Mouse (Mus musculus): Measurements from ENCODE around the gene Etnk1. TPM values are rescaled to one million over a fixed set of nuclear protein-coding genes. Genes with fewer than 3 reads are reported as not detected.

Etnk1 gene
- total and polyA plus RNA-seq, 3 experiments, result 13.5 to 27.6 (median 27.0) TPM

GRCm38 (mm10) chr6:143203097-143203496, 36.1 kb downstream of the Etnk1 start:
- no peak overlapping the region for H3K4me3 ChIP-seq
- H3K27ac ChIP-seq, result no peak overlapping the region
- H3K9ac ChIP-seq (ENCODE audit: low read depth, low read length), result no peak overlapping the region
- H3K27me3 ChIP-seq (ENCODE audit: control insufficient read depth, insufficient read depth, low read length), result no peaks in the 10 kb centered on the region
- intact Hi-C loops (cut with DNase I), result no loop called here
- 93% methylated on average over 15 of the region's 15 CpGs for whole genome bisulfite sequencing
- no peaks in the 10 kb centered on the region; the same call in none of the 2 replicates for H3K36me3 ChIP-seq (ENCODE audit: control insufficient read depth, insufficient read depth, low read length)
- H3K4me1 ChIP-seq (ENCODE audit: control insufficient read depth, insufficient read depth, low read length), result no peaks in the 10 kb centered on the region
- no peak for TF ChIP-seq POLR2A (IDR thresholded peaks at IDR 0.05; ENCODE audit: insufficient read depth, low read depth, low read length)
- no peak for DNase-seq
- H3K79me2 ChIP-seq (replicated peaks; ENCODE audit: control insufficient read depth, insufficient read depth, low read length), result peaks cover 2% of the 10 kb centered on the region; the same call in 1 of the 2 replicates

GRCm38 (mm10) chr6:143208880-143209279, 41.9 kb downstream of the Etnk1 start:
- intact Hi-C loops (cut with DNase I), result no loop called here
- Histone ChIP-seq H3K79me2 (replicated peaks; ENCODE audit: control insufficient read depth, insufficient read depth, low read length) (peaks cover 2% of the 10 kb centered on the region; the same call in 1 of the 2 replicates), H3K4me3 (no peak overlapping the region), H3K27me3 (ENCODE audit: control insufficient read depth, insufficient read depth, low read length) (no peaks in the 10 kb centered on the region), H3K36me3 (ENCODE audit: control insufficient read depth, insufficient read depth, low read length) (no peaks in the 10 kb centered on the region; the same call in none of the 2 replicates), H3K27ac (no peak overlapping the region), H3K4me1 (ENCODE audit: control insufficient read depth, insufficient read depth, low read length) (no peaks in the 10 kb centered on the region), H3K9ac (ENCODE audit: low read depth, low read length) (no peak overlapping the region)
- 97% methylated on average over 3 of the region's 3 CpGs for WGBS
- no peak for TF ChIP-seq CTCF (IDR thresholded peaks at IDR 0.05)
- no peak for TF ChIP-seq POLR2A (IDR thresholded peaks at IDR 0.05; ENCODE audit: insufficient read depth, low read depth, low read length)
- TF ChIP-seq EP300 (IDR thresholded peaks at IDR 0.05; ENCODE audit: insufficient read depth, low read depth, low read length), result no peak
- no peak for DNase-seq

- intact Hi-C loops (cut with DNase I), result loop anchor here (10.0 kb wide), 1 partner anchor 252 kb away; no protein-coding TSS in a partner anchor
- no peaks in the 10 kb centered on the region for H3K79me2 ChIP-seq (replicated peaks; ENCODE audit: control insufficient read depth, insufficient read depth, low read length)
- no peak overlapping the region for H3K27ac ChIP-seq
- no peak overlapping the region for H3K9ac ChIP-seq (ENCODE audit: low read depth, low read length)
- WGBS, result 78% methylated on average over 6 of the region's 6 CpGs
- H3K27me3 ChIP-seq (ENCODE audit: control insufficient read depth, insufficient read depth, low read length), result no peaks in the 10 kb centered on the region
- DNase-seq, result no peak
- TF ChIP-seq CTCF (IDR thresholded peaks at IDR 0.05) (no peak), POLR2A (IDR thresholded peaks at IDR 0.05; ENCODE audit: insufficient read depth, low read depth, low read length) (no peak), EP300 (IDR thresholded peaks at IDR 0.05; ENCODE audit: insufficient read depth, low read depth, low read length) (no peak)
- no peaks in the 10 kb centered on the region for H3K4me1 ChIP-seq (ENCODE audit: control insufficient read depth, insufficient read depth, low read length)
- no peaks in the 10 kb centered on the region for H3K36me3 ChIP-seq (ENCODE audit: control insufficient read depth, insufficient read depth, low read length)
- H3K4me3 ChIP-seq, result no peak overlapping the region
These were observed 45.7 kb downstream of the Etnk1 start for GRCm38 (mm10) chr6:143212766-143213165.

GRCm38 (mm10) chr6:143213461-143213860, 46.4 kb downstream of the Etnk1 start:
- no peak for DNase-seq

GRCm38 (mm10) chr6:143216221-143216620, 49.2 kb downstream of the Etnk1 start:
- no peak overlapping the region for H3K27ac ChIP-seq
- DNase-seq, result no peak
- H3K79me2 ChIP-seq (replicated peaks; ENCODE audit: control insufficient read depth, insufficient read depth, low read length), result no peaks in the 10 kb centered on the region
- no peaks in the 10 kb centered on the region for H3K27me3 ChIP-seq (ENCODE audit: control insufficient read depth, insufficient read depth, low read length)
- H3K4me1 ChIP-seq (ENCODE audit: control insufficient read depth, insufficient read depth, low read length), result no peaks in the 10 kb centered on the region
- WGBS, result 67% methylated on average over 11 of the region's 11 CpGs
- TF ChIP-seq CTCF (IDR thresholded peaks at IDR 0.05), result no peak
- TF ChIP-seq POLR2A (IDR thresholded peaks at IDR 0.05; ENCODE audit: insufficient read depth, low read depth, low read length), result no peak
- no peak for TF ChIP-seq EP300 (IDR thresholded peaks at IDR 0.05; ENCODE audit: insufficient read depth, low read depth, low read length)
- no peak overlapping the region for H3K9ac ChIP-seq (ENCODE audit: low read depth, low read length)
- intact Hi-C loops (cut with DNase I), result loop anchor here (10.0 kb wide), 1 partner anchor 249 kb away; no protein-coding TSS in a partner anchor
- H3K4me3 ChIP-seq, result no peak overlapping the region
- no peaks in the 10 kb centered on the region for H3K36me3 ChIP-seq (ENCODE audit: control insufficient read depth, insufficient read depth, low read length)

More at GRCm38 (mm10) chr6:143213461-143213860, 46.4 kb downstream of the Etnk1 start:
- intact Hi-C loops (cut with DNase I), result loop anchor here (10.0 kb wide), 1 partner anchor 251 kb away; no protein-coding TSS in a partner anchor
- no peaks in the 10 kb centered on the region for H3K27me3 ChIP-seq (ENCODE audit: control insufficient read depth, insufficient read depth, low read length)
- no peak overlapping the region for H3K9ac ChIP-seq (ENCODE audit: low read depth, low read length)
- TF ChIP-seq CTCF (IDR thresholded peaks at IDR 0.05) (no peak), POLR2A (IDR thresholded peaks at IDR 0.05; ENCODE audit: insufficient read depth, low read depth, low read length) (no peak), EP300 (IDR thresholded peaks at IDR 0.05; ENCODE audit: insufficient read depth, low read depth, low read length) (no peak)
- no peak overlapping the region for H3K27ac ChIP-seq
- no peaks in the 10 kb centered on the region for H3K4me1 ChIP-seq (ENCODE audit: control insufficient read depth, insufficient read depth, low read length)
- no peaks in the 10 kb centered on the region for H3K79me2 ChIP-seq (replicated peaks; ENCODE audit: control insufficient read depth, insufficient read depth, low read length)
- 95% methylated on average over 6 of the region's 6 CpGs for WGBS
- H3K4me3 ChIP-seq, result no peak overlapping the region
- no peaks in the 10 kb centered on the region for H3K36me3 ChIP-seq (ENCODE audit: control insufficient read depth, insufficient read depth, low read length)

GRCm38 (mm10) chr6:143219347-143219746, 52.3 kb downstream of the Etnk1 start:
- H3K4me3 ChIP-seq, result no peak overlapping the region
- intact Hi-C loops (cut with DNase I), result loop anchor here (10.0 kb wide), 1 partner anchor 245 kb away; no protein-coding TSS in a partner anchor
- no peak for TF ChIP-seq EP300 (IDR thresholded peaks at IDR 0.05; ENCODE audit: insufficient read depth, low read depth, low read length)
- TF ChIP-seq POLR2A (IDR thresholded peaks at IDR 0.05; ENCODE audit: insufficient read depth, low read depth, low read length), result no peak
- TF ChIP-seq CTCF (IDR thresholded peaks at IDR 0.05), result peak; percentile 84
- H3K36me3 ChIP-seq (ENCODE audit: control insufficient read depth, insufficient read depth, low read length), result no peaks in the 10 kb centered on the region
- 3% methylated on average over 5 of the region's 5 CpGs for WGBS
- H3K27ac ChIP-seq, result no peak overlapping the region
- no peaks in the 10 kb centered on the region for H3K79me2 ChIP-seq (replicated peaks; ENCODE audit: control insufficient read depth, insufficient read depth, low read length)
- H3K9ac ChIP-seq (ENCODE audit: low read depth, low read length), result no peak overlapping the region
- DNase-seq, result no peak
- no peaks in the 10 kb centered on the region for H3K27me3 ChIP-seq (ENCODE audit: control insufficient read depth, insufficient read depth, low read length)
- no peaks in the 10 kb centered on the region for H3K4me1 ChIP-seq (ENCODE audit: control insufficient read depth, insufficient read depth, low read length)
